Mouse (Mus musculus): ENCODE data around the gene Podnl1. TPM values are rescaled to one million over a fixed set of nuclear protein-coding genes. Genes with fewer than 3 reads are reported as not detected.

Gene Podnl1
- total RNA-seq, 2 experiments from 2014 or later: not detected

DNA sequence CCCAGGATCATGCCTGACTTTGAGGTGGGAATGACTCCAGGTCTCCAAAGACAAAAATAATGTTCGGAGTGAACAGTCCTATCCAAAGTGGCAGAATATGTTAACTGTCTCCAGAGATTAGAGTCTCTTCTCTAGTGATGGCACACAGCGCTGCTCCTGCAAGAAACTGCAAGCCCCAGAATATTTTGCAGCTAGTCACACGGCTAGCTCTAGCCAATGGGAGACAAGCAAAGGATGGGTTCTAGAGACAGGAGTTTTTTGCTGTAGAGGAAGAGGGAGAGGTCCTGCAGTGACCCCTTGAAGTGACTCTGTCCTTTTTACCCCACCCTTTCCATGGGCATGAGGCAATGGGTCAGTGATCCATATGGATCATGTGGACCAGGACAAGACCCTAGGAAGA, 12.1 kb downstream of the Podnl1 start:
- intact Hi-C loops (cut with DNase I): no loop called here
- no peak overlapping the region for H3K4me3 ChIP-seq
- no peak overlapping the region for H3K27ac ChIP-seq
- DNase-seq: no peak
- no peak for TF ChIP-seq CTCF (IDR thresholded peaks at IDR 0.05)

GRCm38 (mm10) chr8:84140838-84141237, 15.0 kb downstream of the Podnl1 start:
- H3K4me3 ChIP-seq: no peak overlapping the region
- TF ChIP-seq CTCF (IDR thresholded peaks at IDR 0.05): no peak
- DNase-seq: no peak
- intact Hi-C loops (cut with DNase I): no loop called here
- H3K27ac ChIP-seq: no peak overlapping the region

- no peak for DNase-seq
- H3K27ac ChIP-seq: no peak overlapping the region
- TF ChIP-seq CTCF (IDR thresholded peaks at IDR 0.05): no peak
- intact Hi-C loops (cut with DNase I): no loop called here
- no peak overlapping the region for H3K4me3 ChIP-seq
Measured at GRCm38 (mm10) chr8:84144636-84145245, 19.0 kb downstream of the Podnl1 start.

DNA sequence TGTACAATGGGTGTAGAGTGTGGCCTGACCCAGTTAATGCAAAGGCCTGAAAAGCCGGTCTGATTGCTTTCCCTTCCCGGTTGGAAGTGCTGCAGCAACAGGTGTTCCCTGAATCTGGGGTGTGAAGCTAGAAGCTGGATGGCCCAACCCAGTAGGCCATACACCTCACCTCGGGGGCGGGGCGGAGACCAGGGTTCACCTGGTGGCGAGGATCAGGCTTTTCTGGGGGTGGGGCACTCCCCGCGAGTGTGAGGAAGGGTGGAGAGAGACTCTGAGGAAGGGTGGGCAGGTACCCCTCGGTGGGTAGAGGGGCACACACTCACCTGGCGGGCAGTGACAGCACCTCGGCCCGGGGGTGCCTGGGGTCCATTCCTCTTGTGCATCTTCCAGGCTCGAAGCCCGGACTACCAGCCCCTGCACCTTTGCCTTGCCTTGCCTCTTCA, 21.6 kb downstream of the Podnl1 start:
- TF ChIP-seq CTCF (IDR thresholded peaks at IDR 0.05): no peak
- intact Hi-C loops (cut with DNase I): no loop called here

GRCm38 (mm10) chr8:84147769-84148530, 22.2 kb downstream of the Podnl1 start, which contains the start of the genes Cc2d1a and 4930432K21Rik:
Gene Cc2d1a (minus strand): TSS chr8:84147936.
Gene 4930432K21Rik (plus strand): TSS chr8:84148025.
- intact Hi-C loops (cut with DNase I): no loop called here
- peak; percentile 95 for DNase-seq
- Histone ChIP-seq H3K27ac (peak within 1 kb of the TSS; percentile 86), H3K4me3 (peak within 1 kb of the TSS; percentile 97)
- TF ChIP-seq CTCF (IDR thresholded peaks at IDR 0.05): no peak

More for the DNA sequence above, 21.6 kb downstream of the Podnl1 start:
- DNase-seq: no peak
- peak overlapping the region; percentile 86 for H3K27ac ChIP-seq
- H3K4me3 ChIP-seq: peak overlapping the region; percentile 97

GRCm38 (mm10) chr8:84148531-84148850, 22.7 kb downstream of the Podnl1 start:
- H3K4me3 ChIP-seq: peak overlapping the region; percentile 97
- H3K27ac ChIP-seq: no peak overlapping the region
- TF ChIP-seq CTCF (IDR thresholded peaks at IDR 0.05): no peak
- intact Hi-C loops (cut with DNase I): no loop called here
- no peak for DNase-seq

- no peak for DNase-seq
- H3K27ac ChIP-seq: no peak overlapping the region
- no peak overlapping the region for H3K4me3 ChIP-seq
- no peak for TF ChIP-seq CTCF (IDR thresholded peaks at IDR 0.05)
- intact Hi-C loops (cut with DNase I): no loop called here
Measured at GRCm38 (mm10) chr8:84149181-84149580, 23.4 kb downstream of the Podnl1 start.

DNA sequence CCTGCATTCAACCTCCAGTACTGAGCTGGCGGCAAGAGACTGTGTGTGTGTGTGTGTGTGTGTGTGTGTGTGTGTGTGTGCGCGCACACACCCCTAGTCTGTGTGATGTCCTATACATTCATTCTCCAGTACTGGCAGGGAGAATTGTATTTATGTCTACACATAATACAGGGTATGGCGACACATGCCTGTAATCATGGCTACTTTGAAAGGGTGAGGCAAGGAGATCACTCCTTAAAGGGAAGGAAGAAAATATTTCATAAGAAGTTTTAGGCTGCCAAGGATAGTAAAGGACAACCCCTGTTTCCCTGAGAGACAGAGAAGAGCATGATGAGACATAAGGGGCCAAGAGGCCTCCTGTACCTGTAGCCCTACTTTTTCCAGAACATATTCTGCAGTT, 31.8 kb downstream of the Podnl1 start:
- DNase-seq: no peak
- intact Hi-C loops (cut with DNase I): no loop called here
- H3K4me3 ChIP-seq: no peak overlapping the region
- H3K27ac ChIP-seq: no peak overlapping the region
- TF ChIP-seq CTCF (IDR thresholded peaks at IDR 0.05): no peak

DNA sequence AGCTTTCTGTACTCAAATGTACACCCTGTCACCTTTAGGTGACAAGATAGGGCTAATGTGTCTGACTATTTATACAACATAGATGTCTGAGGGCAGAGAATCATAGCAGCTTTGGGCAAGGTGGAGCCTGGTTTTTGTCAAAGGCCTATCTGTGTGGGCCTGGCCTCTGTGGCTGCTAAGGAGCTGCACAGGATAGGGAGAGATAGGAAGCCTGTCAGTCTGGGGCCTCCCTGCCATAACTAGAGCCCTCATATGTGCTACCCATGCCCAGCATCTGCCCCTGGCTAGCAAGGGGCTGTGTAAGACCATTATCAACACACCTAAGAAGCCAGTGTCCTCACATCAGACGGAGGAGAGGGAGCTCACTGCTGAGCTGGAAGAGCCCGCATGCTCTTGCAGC, 41.9 kb downstream of the Podnl1 start:
- no peak for TF ChIP-seq CTCF (IDR thresholded peaks at IDR 0.05)
- no peak for DNase-seq
- intact Hi-C loops (cut with DNase I): no loop called here
- no peak overlapping the region for H3K4me3 ChIP-seq
- no peak overlapping the region for H3K27ac ChIP-seq

DNA sequence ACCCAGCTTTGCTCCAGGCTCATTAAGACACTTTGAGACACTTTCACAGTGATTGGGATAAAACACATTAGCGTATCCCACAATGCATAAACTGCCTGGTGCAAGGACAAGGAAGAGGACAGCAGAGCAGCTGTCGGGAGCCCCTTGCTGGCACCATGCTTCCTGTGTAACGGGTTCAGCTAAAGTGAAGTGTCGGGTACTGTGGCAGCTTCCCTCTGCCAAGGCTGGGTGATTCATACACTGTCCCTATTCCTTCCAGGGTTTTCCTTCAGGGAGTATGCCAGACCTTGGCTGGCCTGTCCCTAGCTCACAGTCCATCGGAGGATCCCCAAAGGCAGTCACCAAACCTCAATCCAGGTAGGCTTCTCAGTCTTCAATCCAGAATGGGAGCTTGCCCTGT, 44.3 kb downstream of the Podnl1 start:
- Histone ChIP-seq H3K27ac (no peak overlapping the region), H3K4me3 (no peak overlapping the region)
- TF ChIP-seq CTCF (IDR thresholded peaks at IDR 0.05): no peak
- intact Hi-C loops (cut with DNase I): no loop called here
- no peak for DNase-seq

- no peak overlapping the region for H3K4me3 ChIP-seq
- intact Hi-C loops (cut with DNase I): no loop called here
- no peak for DNase-seq
- H3K27ac ChIP-seq: no peak overlapping the region
- TF ChIP-seq CTCF (IDR thresholded peaks at IDR 0.05): peak; percentile 13; the same call in 1 of the 2 replicates
Measured at GRCm38 (mm10) chr8:84173861-84174260, 48.1 kb downstream of the Podnl1 start.

- intact Hi-C loops (cut with DNase I): no loop called here
- no peak for TF ChIP-seq CTCF (IDR thresholded peaks at IDR 0.05)
Measured at GRCm38 (mm10) chr8:84176560-84176959, 50.8 kb downstream of the Podnl1 start.

DNA sequence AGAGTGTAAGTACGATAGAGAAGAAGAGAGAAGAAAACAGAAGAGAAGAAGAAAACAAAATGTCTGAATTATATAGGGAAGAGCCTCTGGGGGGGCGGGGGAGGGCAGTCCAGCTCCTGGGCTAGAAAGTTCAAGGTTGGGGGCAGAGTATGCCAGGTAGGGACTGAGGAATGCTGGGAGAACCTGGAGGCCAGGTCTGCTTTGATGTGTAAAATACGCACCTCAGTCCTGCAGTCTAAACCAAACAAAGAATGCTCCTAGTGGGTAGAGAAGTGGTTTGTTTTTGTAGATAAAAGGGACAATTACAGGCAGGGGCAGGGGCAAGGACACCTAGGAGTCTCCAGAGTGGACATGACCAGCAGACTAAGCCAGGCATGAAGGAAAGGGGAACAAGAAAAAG, 51.6 kb downstream of the Podnl1 start:
- Histone ChIP-seq H3K4me3 (no peak overlapping the region), H3K27ac (no peak overlapping the region)
- DNase-seq: no peak
- TF ChIP-seq CTCF (IDR thresholded peaks at IDR 0.05): no peak
- intact Hi-C loops (cut with DNase I): no loop called here

More at GRCm38 (mm10) chr8:84176560-84176959, 50.8 kb downstream of the Podnl1 start:
- Histone ChIP-seq H3K27ac (no peak overlapping the region), H3K4me3 (no peak overlapping the region)
- no peak for DNase-seq

All from gastrocnemius, adult 2 months (tissue).